Mouse (Mus musculus): ENCODE data around the gene Cox4i2.

The Cox4i2 gene

DNA sequence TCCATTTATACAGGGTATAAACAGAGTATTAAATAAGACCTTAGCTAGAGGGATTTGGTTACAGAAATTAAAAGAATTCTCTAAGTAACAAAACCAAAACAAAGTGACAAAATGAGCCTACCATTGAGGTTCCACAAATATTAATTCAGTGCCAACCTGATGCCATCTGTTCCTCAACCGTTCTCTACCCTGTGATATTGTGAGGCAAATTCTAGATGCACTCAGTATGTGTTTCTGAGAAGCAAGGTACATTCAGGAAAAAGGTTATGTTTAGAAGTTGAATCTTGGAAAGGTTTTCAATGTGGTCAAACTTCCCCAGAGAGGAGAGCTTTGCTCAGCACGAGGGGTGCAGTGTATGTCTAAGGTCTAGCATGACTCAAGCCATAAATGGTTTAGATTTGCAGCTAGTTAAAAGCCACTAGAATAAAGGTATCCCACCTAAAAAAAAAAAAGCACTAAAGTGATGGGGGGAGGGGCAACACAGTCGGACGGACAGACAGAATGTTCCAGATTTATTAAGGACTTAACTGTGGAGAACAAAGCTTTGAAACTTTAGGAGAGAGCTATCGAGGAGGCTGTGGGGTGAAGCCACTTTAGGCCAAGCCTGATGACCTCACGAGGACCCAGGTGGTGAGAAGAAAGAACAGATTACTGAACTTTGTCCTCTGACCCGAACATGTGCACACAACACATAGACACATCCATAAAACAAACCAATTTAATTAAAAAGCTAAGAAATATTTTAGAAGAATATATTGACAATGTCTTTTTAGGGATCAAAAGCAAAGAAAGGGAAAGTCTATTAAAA lies 46.2 kb downstream of the Cox4i2 start:
- no peak for DNase-seq (ENCODE audit: low spot score in 2 of 2)

DNA sequence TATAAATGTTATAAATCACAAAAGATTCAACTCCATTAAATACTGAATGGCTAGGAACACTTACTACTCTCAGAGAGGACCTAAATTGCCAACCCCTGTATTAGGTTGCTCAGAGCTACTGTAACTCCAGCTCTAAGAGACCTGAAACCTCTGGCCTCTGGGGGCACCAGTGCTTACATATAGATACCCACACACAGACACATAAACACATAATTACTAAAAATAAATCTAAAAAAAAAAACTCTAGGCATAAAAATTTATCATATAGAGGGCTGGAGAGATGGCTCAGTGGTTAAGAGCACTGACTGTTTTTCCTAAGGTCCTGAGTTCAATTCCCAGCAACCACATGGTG lies 46.8 kb downstream of the Cox4i2 start:
- DNase-seq (ENCODE audit: low spot score in 2 of 2) = no peak

DNA sequence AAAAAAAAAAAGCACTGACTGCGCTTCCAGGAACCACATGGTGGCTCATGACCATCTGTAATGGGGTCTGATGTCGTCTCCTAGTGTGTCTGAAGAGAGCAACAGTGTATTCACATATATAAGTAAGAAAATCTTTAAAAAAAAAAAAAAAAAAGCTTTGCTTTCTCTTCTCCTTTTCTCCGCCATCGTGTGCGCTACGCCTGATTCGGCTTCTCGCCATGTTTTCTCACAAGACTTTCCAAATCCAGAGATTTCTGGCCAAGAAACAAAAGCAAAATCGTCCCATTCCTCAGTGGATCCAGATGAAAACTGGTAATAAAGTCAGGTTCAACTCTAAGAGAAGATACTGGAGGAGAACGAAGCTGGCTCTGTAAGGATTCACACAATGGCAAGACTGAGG lies 48.3 kb downstream of the Cox4i2 start:
- no peak for DNase-seq (ENCODE audit: low spot score in 2 of 2)

DNA sequence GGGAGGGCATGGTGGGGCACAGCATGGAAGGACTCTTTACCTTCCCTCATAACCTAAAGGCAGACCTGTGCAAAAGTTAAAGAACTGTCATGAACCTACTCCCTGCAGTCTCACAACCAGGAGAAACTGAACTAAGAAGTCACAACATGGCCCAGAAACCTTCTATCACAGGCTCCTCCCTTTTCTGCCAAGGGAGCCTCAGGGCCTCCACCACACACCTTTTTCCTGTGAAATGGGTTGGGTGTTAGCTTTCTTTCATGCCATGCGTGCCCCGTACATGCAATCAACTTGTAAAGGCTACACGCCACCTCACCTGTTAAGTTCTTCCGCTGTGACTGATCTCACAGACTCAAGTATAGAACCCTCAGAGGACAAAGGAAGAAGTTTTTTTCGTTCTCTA lies 49.1 kb downstream of the Cox4i2 start:
- no peak for DNase-seq (ENCODE audit: low spot score in 2 of 2)

DNA sequence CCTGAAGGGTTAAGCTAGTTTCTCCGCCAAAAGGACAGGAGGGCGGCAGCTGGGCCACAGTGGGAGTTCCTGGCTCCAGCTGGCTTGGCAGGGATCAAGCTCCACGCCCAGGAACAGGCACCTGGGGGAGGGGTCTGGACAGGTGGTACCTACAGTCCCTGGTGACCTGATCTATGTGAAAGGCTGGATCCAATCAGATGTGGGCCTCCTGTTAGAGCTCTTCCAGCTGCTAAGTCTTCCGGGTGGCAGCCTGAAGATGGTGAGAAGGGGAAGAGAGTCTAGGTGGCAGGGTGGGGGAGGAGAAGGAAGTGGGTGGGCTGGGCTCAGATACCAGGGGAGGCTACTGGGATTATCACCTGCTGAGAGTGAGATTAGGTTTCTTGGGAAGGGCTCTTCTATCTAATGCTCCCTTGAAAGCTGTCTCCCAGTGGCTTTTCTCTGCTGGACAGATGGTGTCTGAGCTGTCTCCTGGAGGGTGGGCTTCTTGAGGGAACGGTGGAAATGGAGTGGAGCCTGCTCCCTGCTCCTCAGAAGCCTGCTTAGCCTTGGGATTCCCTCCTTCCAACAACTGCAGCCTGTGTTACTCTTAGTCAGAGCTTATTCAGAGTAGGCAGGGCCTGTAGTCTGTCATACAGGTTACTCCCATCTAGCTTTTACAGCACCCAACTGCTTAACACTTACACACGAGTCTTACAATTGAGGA lies 50.6 kb downstream of the Cox4i2 start:
- DNase-seq (ENCODE audit: low spot score in 2 of 2) = no peak

DNA sequence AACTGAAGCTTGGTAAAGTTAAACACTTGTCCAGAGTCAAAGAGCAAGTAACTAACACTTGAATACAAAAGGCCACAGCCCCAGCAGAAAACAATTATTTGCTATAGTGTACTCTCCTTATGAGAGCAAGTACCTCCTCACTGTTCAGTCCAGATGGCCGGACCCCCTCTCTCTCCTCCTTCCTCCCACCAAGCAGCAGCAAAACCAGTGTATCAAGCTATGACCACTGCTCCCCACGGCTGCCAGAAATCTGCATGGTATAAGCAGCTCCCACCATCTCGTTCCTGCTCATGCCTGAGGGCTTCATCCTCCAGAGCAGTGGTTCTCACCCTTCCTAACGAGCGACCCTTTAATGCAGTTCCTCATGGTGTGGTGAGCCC lies 51.1 kb downstream of the Cox4i2 start:
- no peak for DNase-seq (ENCODE audit: low spot score in 2 of 2)

DNA sequence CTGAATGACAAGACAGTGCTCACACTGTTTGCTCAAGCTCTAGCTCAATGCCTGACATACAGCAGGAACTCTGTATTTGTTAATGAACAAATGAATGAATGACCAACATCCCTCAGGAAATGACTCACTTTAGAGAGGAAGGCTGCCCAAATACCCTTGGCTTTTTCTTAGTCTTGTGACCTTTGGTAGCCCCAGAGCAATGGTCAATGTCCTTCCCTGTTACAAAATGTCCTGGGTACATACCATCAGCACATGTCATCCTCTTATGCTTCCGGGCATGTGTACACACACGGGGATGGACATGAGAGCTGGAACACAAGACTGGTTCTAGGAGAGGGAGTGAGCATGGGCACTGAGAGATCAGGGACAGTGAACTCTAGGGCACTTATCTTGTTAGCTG lies 52.1 kb downstream of the Cox4i2 start:
- DNase-seq (ENCODE audit: low spot score in 2 of 2) = peak; percentile 85

DNA sequence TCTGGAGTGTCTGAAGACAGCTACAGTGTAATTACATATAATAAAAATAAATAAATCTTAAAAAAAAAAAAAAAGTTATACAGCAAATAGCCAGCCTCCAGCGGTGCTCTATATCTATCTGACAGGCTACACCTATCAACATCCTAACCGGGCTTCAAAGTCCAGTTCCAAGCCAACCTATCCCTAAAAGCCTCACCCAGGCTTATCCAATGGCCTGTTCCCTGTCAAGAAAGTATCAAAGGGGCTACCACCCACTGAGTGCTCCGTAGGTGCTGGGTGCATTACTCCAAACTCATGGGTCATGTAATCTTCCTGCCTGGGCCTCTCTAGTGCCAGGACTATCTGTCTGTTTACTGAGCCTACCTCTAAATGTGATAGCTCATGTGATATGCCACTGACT lies 54.2 kb downstream of the Cox4i2 start:
- no peak for DNase-seq (ENCODE audit: low spot score in 2 of 2)

DNA sequence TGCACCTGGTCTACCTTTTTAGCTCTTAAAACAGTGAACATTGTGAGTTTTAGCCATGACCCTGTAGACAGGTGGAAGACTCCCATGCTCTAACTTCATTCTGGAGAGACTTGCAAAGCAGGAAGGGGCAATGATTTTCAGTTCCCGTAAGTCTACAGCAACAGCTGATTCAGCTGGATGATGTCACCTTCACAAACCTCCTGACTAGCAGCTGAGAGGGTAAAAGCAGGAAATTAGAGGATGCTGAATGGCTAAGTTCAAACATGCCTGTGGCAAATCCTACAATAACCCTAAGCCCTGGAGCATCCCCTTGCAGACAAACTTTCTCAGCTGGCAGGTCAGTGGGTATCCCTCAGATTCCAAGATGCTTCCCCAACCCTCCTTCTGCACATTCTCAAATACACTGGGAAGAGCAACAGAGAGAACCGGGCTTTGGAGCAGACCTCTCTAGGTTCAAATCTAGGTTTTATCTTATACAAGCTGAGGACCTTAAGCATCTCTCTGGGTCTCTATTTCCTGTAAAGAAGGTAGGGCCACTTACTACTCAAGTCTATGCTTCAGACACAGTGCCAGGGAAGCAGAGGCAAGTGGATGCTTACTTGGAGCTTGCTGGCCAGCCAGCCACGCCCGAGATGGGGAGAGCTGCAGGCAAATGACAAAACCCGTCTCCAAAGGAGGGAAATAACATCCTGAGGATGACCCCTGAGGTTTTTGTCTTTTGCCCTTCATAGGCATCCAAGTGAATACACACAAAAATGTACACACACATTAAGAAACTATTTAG lies 56.4 kb downstream of the Cox4i2 start:
- DNase-seq (ENCODE audit: low spot score in 2 of 2) = peak; percentile 53 to 65

DNA sequence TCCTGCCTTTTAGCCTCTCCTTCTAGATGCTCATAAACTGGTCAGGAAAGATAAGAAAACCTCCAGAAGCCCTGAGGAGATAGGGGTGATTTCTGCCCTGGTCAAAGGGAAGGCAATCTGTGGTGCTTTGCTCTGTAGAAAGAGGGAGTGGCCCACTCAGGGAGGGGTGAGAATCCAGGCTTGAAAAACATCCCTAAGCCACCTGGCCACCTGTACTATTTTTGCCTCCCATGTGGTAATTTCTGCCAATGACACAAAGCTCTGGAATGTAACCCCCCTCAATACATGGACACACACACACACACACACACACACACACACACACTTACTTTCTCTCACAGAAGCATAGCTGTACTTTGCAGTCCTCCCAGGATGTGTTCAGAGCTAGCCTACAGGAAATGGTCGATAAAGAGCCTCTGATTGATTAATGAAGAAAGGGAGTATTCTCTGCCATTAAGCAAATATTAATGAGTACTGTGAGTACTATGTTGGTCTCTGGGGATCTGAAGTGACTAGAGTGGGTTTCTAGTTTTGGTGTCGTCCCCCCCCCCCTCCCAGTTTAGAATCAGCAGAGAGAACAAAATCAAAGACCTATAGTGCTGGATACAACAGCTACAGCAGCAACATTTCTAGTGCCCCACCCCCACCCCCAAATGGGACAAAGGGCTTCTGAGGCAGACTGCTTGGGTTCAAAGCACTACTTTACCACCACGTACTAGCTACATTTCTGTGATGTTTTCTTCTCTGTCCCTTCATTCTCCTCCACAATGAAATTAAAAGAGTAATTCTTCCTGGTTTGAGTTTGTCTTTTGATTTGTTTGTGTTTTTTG lies 57.6 kb downstream of the Cox4i2 start:
- DNase-seq (ENCODE audit: low spot score in 2 of 2) = no peak

DNA sequence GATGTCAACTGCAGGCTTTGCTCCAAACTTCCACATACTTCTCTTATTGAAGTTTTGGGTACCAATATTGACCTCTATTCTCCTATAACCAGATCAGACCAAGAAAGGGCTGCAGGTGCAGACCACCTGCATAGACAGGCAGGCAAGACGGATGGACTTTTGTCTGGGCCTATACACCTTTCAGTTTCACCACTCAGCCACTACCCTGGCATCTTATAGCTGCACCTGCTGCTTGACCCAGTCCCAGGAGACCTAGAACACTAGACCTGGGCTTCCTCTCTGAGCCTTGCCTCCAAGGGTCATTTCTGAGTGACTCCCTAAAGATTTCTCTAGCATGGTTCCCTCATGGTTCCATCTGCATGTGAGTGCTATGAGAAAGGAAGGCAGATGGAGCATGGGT lies 59.3 kb downstream of the Cox4i2 start:
- DNase-seq (ENCODE audit: low spot score in 2 of 2) = no peak

DNA sequence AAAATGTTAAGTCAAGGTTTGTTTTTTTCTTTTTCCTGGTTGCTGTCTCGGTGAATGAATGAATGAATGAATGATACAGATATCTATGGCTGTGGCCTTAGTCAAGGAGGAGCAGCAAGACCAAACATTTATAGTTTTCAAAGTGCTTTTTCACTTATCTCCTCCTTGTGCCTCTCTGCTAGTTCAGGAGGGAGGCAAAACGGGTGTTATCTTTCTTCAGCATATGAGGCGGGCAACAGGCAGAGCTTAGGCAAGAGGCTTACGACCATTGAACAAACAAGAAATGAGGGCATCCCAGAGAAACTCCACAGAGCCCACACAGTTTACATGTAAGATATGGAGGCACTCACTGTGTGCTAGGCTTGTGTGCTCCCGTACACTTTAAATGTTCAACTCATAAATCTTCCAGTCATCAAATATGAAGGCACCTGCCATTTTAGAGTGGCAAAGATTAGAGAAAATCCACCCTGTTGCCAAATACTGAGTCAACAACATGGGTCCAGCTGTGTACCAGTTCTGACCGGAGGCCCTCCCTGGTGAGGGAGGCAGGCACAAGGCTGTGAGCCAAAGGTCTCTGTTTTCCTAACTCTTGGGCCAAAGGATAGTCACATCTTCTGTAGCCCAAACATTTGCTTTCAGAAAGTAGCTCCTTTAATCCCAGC lies 60.4 kb downstream of the Cox4i2 start:
- DNase-seq (ENCODE audit: low spot score in 2 of 2) = no peak

All from heart, adult 9 months (tissue).